Mouse (Mus musculus): Measurements from ENCODE around the gene Atp6v1c2.
A peak's percentile ranks its signal among the peaks of the same experiment; 100 is the strongest.

Gene Atp6v1c2

DNA sequence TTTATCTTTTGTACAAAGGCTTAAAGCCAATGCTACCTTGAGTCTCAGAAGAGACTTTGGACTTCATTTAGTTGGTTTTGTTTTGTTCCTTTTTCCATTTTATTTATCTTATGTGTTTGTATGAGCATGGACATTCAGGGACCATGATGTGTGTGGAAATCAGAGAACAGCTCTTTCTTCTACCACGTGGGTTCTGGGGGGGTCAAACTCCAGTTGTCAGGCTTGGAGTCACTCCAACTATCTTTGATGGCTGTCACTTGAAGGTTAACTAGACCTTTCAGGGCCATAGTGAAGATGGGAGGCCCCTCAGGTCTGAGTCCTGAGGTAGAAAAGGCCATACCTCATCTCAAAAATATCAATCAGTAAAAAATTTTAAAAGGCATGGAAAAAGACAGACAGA, 4.3 kb upstream of the Atp6v1c2 start:
- DNase-seq (ENCODE audit: low spot score in 2 of 2), result no peak

DNA sequence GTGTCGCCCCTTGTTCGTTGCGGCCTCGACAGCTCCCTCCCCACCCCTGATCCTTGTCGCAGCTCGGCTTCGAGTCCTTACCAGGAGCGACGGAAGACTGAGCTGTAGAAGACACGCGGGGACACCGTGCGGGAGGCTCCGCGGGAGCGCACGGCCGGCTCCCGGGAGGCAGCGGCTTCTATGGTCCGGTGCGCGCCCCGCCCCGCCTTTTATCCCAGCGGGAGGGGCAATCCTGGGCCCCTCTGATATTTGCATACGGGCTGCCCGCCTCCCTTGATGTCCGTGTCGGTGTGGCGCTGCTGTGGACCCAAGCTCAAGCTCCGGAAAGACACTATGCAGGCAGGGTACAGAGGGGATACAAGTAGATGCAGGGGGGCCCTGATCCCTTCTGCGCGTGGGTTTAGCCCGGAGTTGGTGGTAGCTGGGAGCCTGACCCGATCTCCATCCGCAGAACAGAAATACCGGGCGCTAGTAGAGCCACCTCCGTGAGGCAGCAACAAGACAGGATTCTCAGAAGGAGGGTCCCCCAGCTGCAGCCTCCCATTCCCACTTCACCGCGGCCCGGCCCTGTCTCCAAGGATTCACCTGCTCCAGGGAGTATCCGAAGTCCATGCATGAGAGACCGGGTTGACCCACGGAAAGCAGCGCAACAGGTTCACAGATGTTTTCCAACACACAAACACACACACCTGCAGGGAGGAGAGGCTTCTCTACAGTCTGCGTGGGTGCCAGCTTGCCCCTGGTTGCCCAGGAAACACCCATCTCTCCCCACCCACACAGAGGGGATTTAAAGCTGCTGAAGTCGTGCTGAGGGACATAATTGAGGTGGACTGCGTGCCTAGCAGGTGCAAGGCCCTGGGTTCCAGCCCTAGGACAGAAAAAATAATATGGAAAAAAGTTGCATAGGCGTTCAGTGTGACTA, 4.3 kb downstream of the Atp6v1c2 start:
- DNase-seq (ENCODE audit: low spot score in 2 of 2), result no peak

DNA sequence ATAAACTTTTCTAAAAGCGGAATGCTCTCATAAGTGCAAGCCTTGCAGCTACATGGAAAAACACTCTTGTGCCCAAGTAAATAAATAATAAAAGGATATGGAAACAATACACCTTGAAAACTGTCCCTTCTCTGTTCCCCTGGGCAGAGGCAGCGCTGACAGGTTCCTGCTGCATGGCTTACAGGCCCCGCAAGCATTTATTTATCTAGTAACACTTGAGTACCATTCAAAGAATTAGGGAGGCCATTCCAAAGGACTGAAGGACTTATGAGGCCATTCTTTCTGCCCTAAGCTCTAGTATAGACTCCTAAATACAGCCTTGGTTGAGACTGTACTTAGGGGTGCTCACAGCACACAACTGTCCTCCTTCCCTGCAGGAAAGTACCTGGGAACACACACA, 10.7 kb downstream of the Atp6v1c2 start:
- DNase-seq (ENCODE audit: low spot score in 2 of 2), result no peak

- DNase-seq (ENCODE audit: low spot score in 2 of 2), result no peak
Measured at GRCm38 (mm10) chr12:17317970-17318369, 11.2 kb downstream of the Atp6v1c2 start.

- DNase-seq (ENCODE audit: low spot score in 2 of 2), result no peak
Measured at GRCm38 (mm10) chr12:17316096-17316495, 13.1 kb downstream of the Atp6v1c2 start.

- DNase-seq (ENCODE audit: low spot score in 2 of 2), result no peak
Measured at GRCm38 (mm10) chr12:17310852-17311839, 18.0 kb downstream of the Atp6v1c2 start.

DNA sequence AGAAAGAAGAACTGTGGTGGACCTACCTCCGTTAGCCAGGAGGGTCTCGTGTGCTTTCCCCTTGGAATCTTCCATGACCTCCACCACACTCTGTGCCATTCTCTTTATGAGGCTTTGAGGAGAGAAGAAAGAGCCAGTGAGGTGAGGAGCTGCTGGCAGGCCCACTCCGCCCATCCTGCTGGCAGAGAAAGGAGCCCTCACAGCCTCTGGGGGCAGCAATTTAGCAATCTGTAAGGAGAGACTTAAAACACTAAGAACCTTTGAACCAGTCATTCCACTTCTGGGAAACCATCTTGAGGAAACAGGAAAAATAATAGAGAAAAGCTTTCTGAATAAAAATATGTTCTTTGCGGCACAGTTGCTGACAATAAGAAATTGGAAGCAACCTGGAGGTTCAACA, 20.9 kb downstream of the Atp6v1c2 start:
- no peak for DNase-seq (ENCODE audit: low spot score in 2 of 2)

GRCm38 (mm10) chr12:17305445-17305844, 23.7 kb downstream of the Atp6v1c2 start:
- no peak for DNase-seq (ENCODE audit: low spot score in 2 of 2)

DNA sequence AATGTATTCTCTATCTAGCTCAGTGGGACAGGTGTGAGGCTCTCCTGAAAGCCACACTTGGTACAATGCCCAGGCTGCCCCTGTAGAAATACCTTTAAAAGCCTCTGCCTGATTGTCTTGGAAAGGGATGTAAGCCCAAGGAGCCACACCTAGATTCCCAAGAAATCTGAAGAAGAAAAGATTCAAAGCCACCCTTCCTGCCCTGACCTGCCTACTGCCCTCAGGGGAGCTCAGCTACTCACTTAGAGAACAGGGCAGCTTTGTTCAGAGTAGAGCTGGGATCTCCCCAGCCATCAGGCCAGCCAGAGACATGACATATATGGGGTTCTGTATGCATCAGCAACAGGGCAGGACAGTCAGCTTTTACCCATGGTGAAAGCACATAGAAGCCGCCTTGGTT, 29.3 kb downstream of the Atp6v1c2 start:
- DNase-seq (ENCODE audit: low spot score in 2 of 2), result no peak

DNA sequence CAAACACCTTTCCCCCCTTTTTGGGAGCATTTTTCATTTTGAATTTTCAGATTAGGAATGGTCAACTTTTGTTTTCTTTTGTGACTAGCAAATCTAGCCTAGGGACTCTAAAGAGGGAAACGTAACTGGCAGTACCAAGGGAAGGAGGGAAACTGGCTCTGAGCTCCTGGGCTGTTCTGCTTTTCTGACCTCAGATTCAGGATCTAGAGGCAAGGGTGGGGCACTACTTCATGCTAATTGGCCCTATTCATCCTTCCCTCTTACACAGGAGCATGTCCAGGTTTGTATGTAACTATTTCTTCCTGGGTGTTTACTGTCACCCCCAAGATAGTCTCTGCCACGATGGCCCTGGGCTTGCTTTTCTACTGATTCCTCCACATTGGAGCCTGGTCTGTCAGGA, 32.3 kb downstream of the Atp6v1c2 start:
- DNase-seq (ENCODE audit: low spot score in 2 of 2), result no peak

DNA sequence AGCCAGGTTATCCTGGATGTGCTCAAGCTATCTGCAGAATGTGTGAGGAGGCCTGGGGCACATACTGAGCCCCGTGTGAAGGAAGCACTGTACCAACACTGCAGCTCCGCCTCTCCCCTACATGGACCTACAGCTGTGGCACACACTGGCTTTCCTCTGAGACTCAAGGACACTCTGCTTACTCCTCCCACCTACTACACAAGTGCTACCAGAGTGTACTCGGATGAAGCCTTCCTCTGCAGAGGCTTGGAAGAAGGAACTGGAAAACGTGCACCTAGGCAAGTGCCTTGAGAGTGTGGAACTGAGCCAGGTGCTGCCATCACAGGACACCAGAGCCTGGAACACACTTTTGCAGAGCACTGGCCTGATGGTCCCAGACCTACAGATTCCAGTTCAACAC, 38.6 kb downstream of the Atp6v1c2 start:
- no peak for DNase-seq (ENCODE audit: low spot score in 2 of 2)

- DNase-seq (ENCODE audit: low spot score in 2 of 2), result no peak
Measured at GRCm38 (mm10) chr12:17289913-17290312, 39.2 kb downstream of the Atp6v1c2 start.

- DNase-seq (ENCODE audit: low spot score in 2 of 2), result no peak
Measured at GRCm38 (mm10) chr12:17289060-17289459, 40.1 kb downstream of the Atp6v1c2 start.

DNA sequence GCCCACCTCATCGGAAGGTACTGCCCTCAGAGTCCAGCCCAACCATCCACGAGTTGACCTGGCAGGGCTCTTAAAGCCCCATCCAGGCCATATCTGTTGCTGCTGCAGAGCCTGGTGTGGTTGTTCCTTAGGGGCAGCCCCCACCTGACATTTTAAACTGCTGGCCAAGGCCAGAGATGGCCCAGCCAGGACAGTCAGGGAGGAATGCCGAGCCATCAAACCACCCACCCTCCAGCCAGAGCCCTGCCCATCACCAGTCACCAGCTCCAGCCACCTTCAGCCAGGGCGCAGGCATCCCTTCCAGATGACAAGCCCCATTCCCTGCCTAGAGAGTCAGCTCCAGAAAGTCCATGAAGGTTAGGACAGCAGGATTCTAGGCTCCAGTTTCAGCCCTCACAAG, 40.7 kb downstream of the Atp6v1c2 start:
- DNase-seq (ENCODE audit: low spot score in 2 of 2), result no peak

GRCm38 (mm10) chr12:17273841-17274240, 55.3 kb downstream of the Atp6v1c2 start:
- no peak for DNase-seq (ENCODE audit: low spot score in 2 of 2)

- DNase-seq (ENCODE audit: low spot score in 2 of 2), result no peak
Measured at GRCm38 (mm10) chr12:17271272-17271671, 57.9 kb downstream of the Atp6v1c2 start.

DNA sequence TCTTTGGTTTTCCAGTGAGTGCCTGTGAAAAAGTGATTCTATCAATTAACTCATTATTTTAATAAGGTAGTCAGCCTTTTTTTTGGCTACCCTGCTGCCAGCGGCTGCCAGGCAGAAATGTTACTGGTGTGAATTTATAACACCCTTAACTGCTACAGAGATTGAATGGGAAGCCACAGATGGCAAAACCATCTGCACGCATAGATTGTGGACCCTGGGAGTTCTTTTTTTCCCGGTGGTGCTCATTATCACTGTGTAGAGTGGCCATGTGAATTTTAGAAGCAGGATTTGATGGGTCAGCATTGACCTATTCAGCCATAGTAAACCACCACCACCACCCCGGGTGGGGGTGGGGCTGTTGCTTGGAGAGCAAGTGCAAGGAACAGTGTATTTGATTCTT, 61.8 kb downstream of the Atp6v1c2 start:
- DNase-seq (ENCODE audit: low spot score in 2 of 2), result no peak

- no peak for DNase-seq (ENCODE audit: low spot score in 2 of 2)
Measured at GRCm38 (mm10) chr12:17266673-17266990, 62.5 kb downstream of the Atp6v1c2 start.

- DNase-seq (ENCODE audit: low spot score in 2 of 2), result peak; percentile 79 to 89
Measured at GRCm38 (mm10) chr12:17265971-17266672, 63.0 kb downstream of the Atp6v1c2 start, which contains the start of gene Pdia6. Gene Pdia6 (plus strand): TSS chr12:17266545.

GRCm38 (mm10) chr12:17264826-17265225, 64.3 kb downstream of the Atp6v1c2 start:
- no peak for DNase-seq (ENCODE audit: low spot score in 2 of 2)

GRCm38 (mm10) chr12:17263881-17264280, 65.3 kb downstream of the Atp6v1c2 start:
- DNase-seq (ENCODE audit: low spot score in 2 of 2), result no peak

DNA sequence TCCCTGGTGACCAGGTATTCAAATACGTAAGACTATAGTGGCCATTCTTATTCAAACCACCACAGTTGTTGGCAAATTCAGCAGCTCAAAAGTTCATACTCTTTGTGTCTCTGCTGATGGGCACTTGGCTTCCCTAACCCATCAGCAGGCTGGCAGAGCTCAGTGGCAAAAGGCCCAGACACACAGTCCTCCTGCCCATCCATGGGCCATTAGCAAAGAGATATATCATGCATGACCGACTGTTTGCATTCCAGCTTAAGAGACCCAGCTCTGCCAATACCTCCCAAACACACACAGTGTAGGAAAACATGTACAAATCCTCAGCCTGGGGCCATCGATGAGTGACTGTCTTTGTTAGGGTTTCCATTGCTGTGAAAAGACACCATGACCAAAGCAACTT, 68.2 kb downstream of the Atp6v1c2 start:
- DNase-seq (ENCODE audit: low spot score in 2 of 2), result no peak

All from frontal cortex, postnatal 25 days (tissue).